Mouse (Mus musculus) adrenal gland, postnatal 14 days (tissue): ENCODE data around the gene Lrp10. TPM values are rescaled to one million over a fixed set of nuclear protein-coding genes. Genes with fewer than 3 reads are reported as not detected.
A peak's percentile ranks its signal among the peaks of the same experiment; 100 is the strongest.

ENCODE experiments used
- DNase-seq: peaks from one replicate; pipeline ENCODE4 v3.0.0; 2021; ENCODE audit warnings: mixed read lengths
- total RNA-seq: library from RNA; stranded (reverse); gene quantifications from 2 replicates; pipeline ENCODE4 v1.2.3, GENCODE M21; 2021

Gene Lrp10
- total RNA-seq, 1 experiment from 2014 or later = 92.5 TPM

- DNase-seq = no peak
Observed at GRCm38 (mm10) chr14:54474744-54475143, 10.8 kb downstream of the Lrp10 start.

- DNase-seq = peak; percentile 68
Observed at GRCm38 (mm10) chr14:54475941-54476844, 12.3 kb downstream of the Lrp10 start, which contains the start of gene Rem2. Gene Rem2 (plus strand): TSS chr14:54476100.

- DNase-seq = no peak
Observed at GRCm38 (mm10) chr14:54477172-54477909, 13.4 kb downstream of the Lrp10 start.

- peak; percentile 81 for DNase-seq
Observed at GRCm38 (mm10) chr14:54479451-54479920, 15.5 kb downstream of the Lrp10 start.

GRCm38 (mm10) chr14:54480673-54481072 is 16.7 kb downstream of the Lrp10 start:
- no peak for DNase-seq

GRCm38 (mm10) chr14:54481402-54481801 is 17.5 kb downstream of the Lrp10 start:
- DNase-seq = peak; percentile 40

- peak; percentile 66 for DNase-seq
Observed at GRCm38 (mm10) chr14:54482498-54482897, 18.6 kb downstream of the Lrp10 start.

- DNase-seq = no peak
Observed at GRCm38 (mm10) chr14:54485899-54486298, 22.0 kb downstream of the Lrp10 start.

- DNase-seq = no peak
Observed at GRCm38 (mm10) chr14:54487732-54488131, 23.8 kb downstream of the Lrp10 start.

GRCm38 (mm10) chr14:54488350-54488749 is 24.4 kb downstream of the Lrp10 start:
- no peak for DNase-seq

- no peak for DNase-seq
Observed at GRCm38 (mm10) chr14:54492345-54493131, 28.6 kb downstream of the Lrp10 start.

- no peak for DNase-seq
Observed at GRCm38 (mm10) chr14:54493236-54493635, 29.3 kb downstream of the Lrp10 start.

- peak; percentile 85 for DNase-seq
Observed at GRCm38 (mm10) chr14:54494234-54494633, 30.3 kb downstream of the Lrp10 start.

GRCm38 (mm10) chr14:54496706-54497105 is 32.8 kb downstream of the Lrp10 start:
- no peak for DNase-seq

- DNase-seq = no peak
Observed at GRCm38 (mm10) chr14:54499330-54499729, 35.4 kb downstream of the Lrp10 start.

- DNase-seq = no peak
Observed at GRCm38 (mm10) chr14:54501365-54501764, 37.4 kb downstream of the Lrp10 start.

- DNase-seq = no peak
Observed at GRCm38 (mm10) chr14:54503092-54503491, 39.2 kb downstream of the Lrp10 start.

- no peak for DNase-seq
Observed at GRCm38 (mm10) chr14:54509774-54510173, 45.8 kb downstream of the Lrp10 start.

- DNase-seq = no peak
Observed at GRCm38 (mm10) chr14:54516710-54517310, 52.9 kb downstream of the Lrp10 start.
